Mouse (Mus musculus) liver, adult 2 months (tissue): Measurements from ENCODE around the gene Zfp985. TPM values are rescaled to one million over a fixed set of nuclear protein-coding genes. Genes with fewer than 3 reads are reported as not detected.
"Not testable (repeated sequence)": the region's sequence is repeated elsewhere in the genome, so short reads cannot be mapped to it uniquely, and the experiment has no call there.

Experiments
- DNase-seq: peaks from one replicate; pipeline ENCODE4 v3.0.0-alpha.2; 2011; ENCODE audit warnings: low read depth, low spot score; ENCODE audit errors: extremely low read depth
- H3K27ac ChIP-seq: fragments of 200-500 bp; replicated peaks from 2 replicates; pipeline ENCODE4 v1.5.1; 2012; ENCODE audit warnings: low read depth, mild to moderate bottlenecking, control low read depth, inconsistent platforms, low read length; ENCODE audit not compliant: insufficient read depth
- H3K27me3 ChIP-seq: fragments of 200-500 bp; 2 replicates; pipeline ENCODE4 v1.6.1; 2012; ENCODE audit warnings: mild to moderate bottlenecking, moderate library complexity, low read length, inconsistent platforms; ENCODE audit not compliant: control insufficient read depth, insufficient read depth
- H3K36me3 ChIP-seq: fragments of 200-500 bp; 2 replicates; pipeline ENCODE4 v1.6.1; 2012; ENCODE audit warnings: low read length, inconsistent platforms; ENCODE audit not compliant: control insufficient read depth, insufficient read depth
- H3K4me1 ChIP-seq: fragments of 200-500 bp; 2 replicates; pipeline ENCODE4 v1.6.1; 2011; ENCODE audit warnings: low read length; ENCODE audit not compliant: control insufficient read depth, insufficient read depth
- H3K4me3 ChIP-seq: fragments of 200-500 bp; 2 replicates; pipeline ENCODE4 v1.5.1; 2011; ENCODE audit warnings: low read depth, mild to moderate bottlenecking, control low read depth, low read length, moderate library complexity; ENCODE audit not compliant: insufficient read depth
- H3K79me2 ChIP-seq: fragments of 200-500 bp; 2 replicates; pipeline ENCODE4 v1.6.1; 2012; ENCODE audit warnings: inconsistent platforms, mild to moderate bottlenecking, low read length, moderate library complexity; ENCODE audit not compliant: control insufficient read depth, insufficient read depth
- H3K9ac ChIP-seq: fragments of 200-500 bp; 2 replicates; pipeline ENCODE4 v1.6.1; 2012; ENCODE audit warnings: low read depth, mild to moderate bottlenecking, control low read depth, inconsistent platforms, low read length
- CTCF ChIP-seq: fragments of 200-500 bp; IDR thresholded peaks from 2 replicates; pipeline ENCODE4 v1.5.1; 2011; ENCODE audit warnings: low read depth, low read length, control low read depth
- POLR2A ChIP-seq: fragments of 200-500 bp; IDR thresholded peaks from 2 replicates; pipeline ENCODE4 v1.6.1; 2011; ENCODE audit warnings: low read length, control low read depth; ENCODE audit not compliant: insufficient read depth; ENCODE audit errors: extremely low read depth
- WGBS: fragments of 180-500 bp; shearing (Covaris S2); methylation state at CpG from one replicate; pipeline ENCODE4 v1.1.7; 2018; 5-methylcytosine and 5-hydroxymethylcytosine counted together
- polyA plus RNA-seq: library from polyadenylated mRNA; depleted of rRNA; stranded (reverse); fragments of >200 nt; gene quantifications from 2 replicates; pipeline ENCODE4 v1.2.3, GENCODE M21; 2012
- total RNA-seq: library from RNA; depleted of rRNA; stranded (reverse); fragments of >200 nt; gene quantifications from 2 replicates; pipeline ENCODE4 v1.2.3, GENCODE M21; 2014

The Zfp985 gene
- total and polyA plus RNA-seq, 2 experiments = not detected

- Histone ChIP-seq H3K79me2 (no peaks in the 10 kb centered on the region), H3K27ac (no peak overlapping the region), H3K9ac (no peak overlapping the region), H3K27me3 (no peaks in the 10 kb centered on the region), H3K36me3 (no peaks in the 10 kb centered on the region), H3K4me3 (no peak overlapping the region), H3K4me1 (no peaks in the 10 kb centered on the region)
- TF ChIP-seq POLR2A (no peak), CTCF (no peak)
- no peak for DNase-seq
- WGBS = 66% methylated on average over 6 of the region's 6 CpGs
These were observed 12.5 kb downstream of the Zfp985 start for GRCm38 (mm10) chr4:147565426-147566220.

- H3K27me3 ChIP-seq, H3K79me2 ChIP-seq, H3K4me3 ChIP-seq, DNase-seq, H3K9ac ChIP-seq, H3K27ac ChIP-seq, H3K36me3 ChIP-seq, H3K4me1 ChIP-seq: not testable (repeated sequence)
- WGBS = 74% methylated on average over 8 of the region's 8 CpGs
These were observed 18.1 kb downstream of the Zfp985 start for GRCm38 (mm10) chr4:147571156-147571555.

GRCm38 (mm10) chr4:147579371-147579770 is 26.3 kb downstream of the Zfp985 start:
- not testable (repeated sequence) for H3K4me3 ChIP-seq, H3K27me3 ChIP-seq, H3K27ac ChIP-seq, H3K4me1 ChIP-seq, H3K79me2 ChIP-seq, H3K36me3 ChIP-seq, DNase-seq, H3K9ac ChIP-seq
- 85% methylated on average over 4 of the region's 4 CpGs for WGBS

- no peak overlapping the region for H3K4me3 ChIP-seq
- no peak overlapping the region for H3K27ac ChIP-seq
- H3K79me2 ChIP-seq = no peaks in the 10 kb centered on the region
- H3K27me3 ChIP-seq = no peaks in the 10 kb centered on the region; the same call in 1 of the 2 replicates
- H3K9ac ChIP-seq = no peak overlapping the region
- 47% methylated on average over 1 of the region's 1 CpGs for WGBS
- TF ChIP-seq POLR2A (no peak), CTCF (no peak)
- no peaks in the 10 kb centered on the region for H3K36me3 ChIP-seq
- H3K4me1 ChIP-seq = no peaks in the 10 kb centered on the region
- no peak for DNase-seq
These were observed 33.7 kb downstream of the Zfp985 start for GRCm38 (mm10) chr4:147586511-147587473.

- H3K4me3 ChIP-seq, DNase-seq, H3K4me1 ChIP-seq, H3K27ac ChIP-seq, H3K79me2 ChIP-seq, H3K27me3 ChIP-seq, H3K36me3 ChIP-seq, H3K9ac ChIP-seq: not testable (repeated sequence)
- WGBS = 71% methylated on average over 3 of the region's 3 CpGs
These were observed 41.6 kb downstream of the Zfp985 start for GRCm38 (mm10) chr4:147594630-147595029.

- Histone ChIP-seq H3K4me3 (no peak overlapping the region), H3K79me2 (no peaks in the 10 kb centered on the region), H3K4me1 (no peaks in the 10 kb centered on the region), H3K9ac (no peak overlapping the region), H3K27me3 (no peaks in the 10 kb centered on the region), H3K36me3 (no peaks in the 10 kb centered on the region), H3K27ac (no peak overlapping the region)
- no peak for DNase-seq
- WGBS = 49% methylated on average over 1 of the region's 1 CpGs
- TF ChIP-seq POLR2A = no peak
These were observed 44.6 kb downstream of the Zfp985 start for GRCm38 (mm10) chr4:147597685-147598084.
